Mouse (Mus musculus) stomach, embryonic 15.5 days (tissue): ENCODE results near the gene Ndufb2. TPM values are rescaled to one million over a fixed set of nuclear protein-coding genes. Genes with fewer than 3 reads are reported as not detected.

Source experiments
- ATAC-seq: fragments of 200-750 bp; cut with Nextera tagmentation; 2 replicates; pipeline ENCODE4 v1.8.0; 2017; ENCODE audit warnings: low read depth, moderate number of reproducible peaks, moderate TSS enrichment; ENCODE audit not compliant: insufficient read depth, low FRiP score
- H3K27ac ChIP-seq: fragments of 300-500 bp; sonication (generic); 2 replicates; pipeline ENCODE4 v1.5.1; 2015; ENCODE audit warnings: mild to moderate bottlenecking, inconsistent platforms
- H3K27me3 ChIP-seq: fragments of 300-500 bp; sonication (generic); replicated peaks from 2 replicates; pipeline ENCODE4 v1.6.1; 2015; ENCODE audit warnings: inconsistent platforms
- H3K36me3 ChIP-seq: fragments of 300-500 bp; sonication (generic); 2 replicates; pipeline ENCODE4 v1.6.1; 2015; ENCODE audit warnings: inconsistent platforms
- H3K4me1 ChIP-seq: fragments of 300-500 bp; sonication (generic); 2 replicates; pipeline ENCODE4 v1.6.1; 2015; ENCODE audit warnings: inconsistent platforms
- H3K4me2 ChIP-seq: fragments of 300-500 bp; sonication (generic); 2 replicates; pipeline ENCODE4 v1.6.1; 2015; ENCODE audit warnings: mild to moderate bottlenecking, inconsistent platforms
- H3K4me3 ChIP-seq: fragments of 300-500 bp; sonication (generic); replicated peaks from 2 replicates; pipeline ENCODE4 v1.5.1; 2015; ENCODE audit warnings: inconsistent platforms
- H3K9ac ChIP-seq: fragments of 300-500 bp; sonication (generic); 2 replicates; pipeline ENCODE4 v1.6.1; 2015; ENCODE audit warnings: inconsistent platforms
- H3K9me3 ChIP-seq: fragments of 300-500 bp; sonication (generic); 2 replicates; pipeline ENCODE4 v1.6.1; 2016; ENCODE audit warnings: inconsistent platforms
- WGBS: fragments of 180-500 bp; shearing (Covaris S2); methylation state at CpG from one replicate; pipeline ENCODE4 v1.1.7; 2015; 5-methylcytosine and 5-hydroxymethylcytosine counted together
- polyA plus RNA-seq: library from polyadenylated mRNA; unstranded; fragments of >200 nt; fragmentation: Nextera tagmentation; extraction: Ambion mirVana; gene quantifications from 2 replicates; pipeline ENCODE4 v1.2.1, GENCODE M21; 2015

Gene Ndufb2
- 342 and 384 TPM in 2 replicates for polyA plus RNA-seq

- peak; percentile 97 for ATAC-seq
- Histone ChIP-seq H3K27ac (peak within 1 kb of the TSS; percentile 90), H3K9me3 (no peaks in the 10 kb centered on the region), H3K4me3 (peak within 1 kb of the TSS; percentile 84), H3K4me2 (peak within 1 kb of the TSS; percentile 70), H3K4me1 (peaks cover 6% of the 10 kb centered on the region), H3K9ac (peak within 1 kb of the TSS; percentile 73), H3K36me3 (peaks cover 3% of the 10 kb centered on the region), H3K27me3 (no peaks in the 10 kb centered on the region)
- WGBS: under 1% methylated on average over 56 of the region's 56 CpGs
Observed at GRCm38 (mm10) chr6:39592401-39593214, at the start of gene Ndufb2. Gene Ndufb2 (plus strand): TSS chr6:39592574.

- H3K9me3 ChIP-seq: no peaks in the 10 kb centered on the region
- no peak overlapping the region for H3K9ac ChIP-seq
- H3K4me2 ChIP-seq: peak overlapping the region; percentile 33
- H3K4me3 ChIP-seq: no peak overlapping the region
- H3K27me3 ChIP-seq: no peaks in the 10 kb centered on the region
- no peaks in the 10 kb centered on the region for H3K36me3 ChIP-seq
- 16% methylated on average over 15 of the region's 15 CpGs for WGBS
- peaks cover 38% of the 10 kb centered on the region for H3K4me1 ChIP-seq
- peak overlapping the region; percentile 67 for H3K27ac ChIP-seq
- ATAC-seq: peak; percentile 88
Observed at GRCm38 (mm10) chr6:39542631-39543597, 49.5 kb upstream of the Ndufb2 start.

GRCm38 (mm10) chr6:39543769-39544420 is 48.5 kb upstream of the Ndufb2 start:
- Histone ChIP-seq H3K4me3 (no peak overlapping the region), H3K27ac (peak overlapping the region; percentile 67), H3K27me3 (no peaks in the 10 kb centered on the region), H3K9ac (no peak overlapping the region), H3K9me3 (no peaks in the 10 kb centered on the region), H3K36me3 (no peaks in the 10 kb centered on the region), H3K4me1 (peaks cover 28% of the 10 kb centered on the region), H3K4me2 (no peak overlapping the region)
- 38% methylated on average over 15 of the region's 15 CpGs for WGBS
- no peak for ATAC-seq

GRCm38 (mm10) chr6:39545474-39545873 is 46.9 kb upstream of the Ndufb2 start:
- H3K9ac ChIP-seq: no peak overlapping the region
- H3K27ac ChIP-seq: no peak overlapping the region
- H3K9me3 ChIP-seq: no peaks in the 10 kb centered on the region
- H3K4me2 ChIP-seq: no peak overlapping the region
- ATAC-seq: no peak
- 86% methylated on average over 7 of the region's 7 CpGs for WGBS
- no peaks in the 10 kb centered on the region for H3K36me3 ChIP-seq
- H3K4me3 ChIP-seq: no peak overlapping the region
- peaks cover 19% of the 10 kb centered on the region for H3K4me1 ChIP-seq
- no peaks in the 10 kb centered on the region for H3K27me3 ChIP-seq

- H3K9me3 ChIP-seq: no peaks in the 10 kb centered on the region
- H3K9ac ChIP-seq: no peak overlapping the region
- no peak overlapping the region for H3K4me3 ChIP-seq
- peaks cover 14% of the 10 kb centered on the region for H3K4me1 ChIP-seq
- 69% methylated on average over 5 of the region's 5 CpGs for WGBS
- H3K4me2 ChIP-seq: no peak overlapping the region
- no peak for ATAC-seq
- H3K27me3 ChIP-seq: no peaks in the 10 kb centered on the region
- H3K27ac ChIP-seq: no peak overlapping the region
- no peaks in the 10 kb centered on the region for H3K36me3 ChIP-seq
Observed at GRCm38 (mm10) chr6:39548030-39548429, 44.3 kb upstream of the Ndufb2 start.

GRCm38 (mm10) chr6:39551981-39552636 is 40.3 kb upstream of the Ndufb2 start:
- no peaks in the 10 kb centered on the region for H3K36me3 ChIP-seq
- WGBS: 62% methylated on average over 8 of the region's 8 CpGs
- H3K9ac ChIP-seq: no peak overlapping the region
- no peak overlapping the region for H3K27ac ChIP-seq
- H3K4me1 ChIP-seq: peaks cover 18% of the 10 kb centered on the region
- no peaks in the 10 kb centered on the region for H3K27me3 ChIP-seq
- H3K4me2 ChIP-seq: no peak overlapping the region
- H3K9me3 ChIP-seq: no peaks in the 10 kb centered on the region
- ATAC-seq: no peak
- H3K4me3 ChIP-seq: no peak overlapping the region

GRCm38 (mm10) chr6:39554888-39555647 is 37.3 kb upstream of the Ndufb2 start:
- Histone ChIP-seq H3K27ac (peak overlapping the region; percentile 41), H3K27me3 (no peaks in the 10 kb centered on the region), H3K9me3 (no peaks in the 10 kb centered on the region), H3K4me2 (peak overlapping the region; percentile 75), H3K9ac (no peak overlapping the region), H3K4me1 (peaks cover 31% of the 10 kb centered on the region), H3K4me3 (0 out of 2 replicates have a peak overlapping the region, but pooled peaks have one; percentile 5), H3K36me3 (no peaks in the 10 kb centered on the region)
- WGBS: 49% methylated on average over 12 of the region's 12 CpGs
- ATAC-seq: no peak

GRCm38 (mm10) chr6:39555648-39555945 is 36.8 kb upstream of the Ndufb2 start:
- no peak overlapping the region for H3K9ac ChIP-seq
- no peak overlapping the region for H3K4me3 ChIP-seq
- ATAC-seq: no peak
- peaks cover 31% of the 10 kb centered on the region for H3K4me1 ChIP-seq
- peak overlapping the region; percentile 75 for H3K4me2 ChIP-seq
- no peak overlapping the region for H3K27ac ChIP-seq
- WGBS: 75% methylated on average over 2 of the region's 2 CpGs
- no peaks in the 10 kb centered on the region for H3K27me3 ChIP-seq
- H3K9me3 ChIP-seq: no peaks in the 10 kb centered on the region
- H3K36me3 ChIP-seq: no peaks in the 10 kb centered on the region

GRCm38 (mm10) chr6:39556900-39557659 is 35.3 kb upstream of the Ndufb2 start:
- peak overlapping the region; percentile 75 for H3K4me2 ChIP-seq
- no peaks in the 10 kb centered on the region for H3K27me3 ChIP-seq
- H3K27ac ChIP-seq: peak overlapping the region; percentile 90
- under 1% methylated on average over 51 of the region's 54 CpGs for WGBS
- ATAC-seq: peak; percentile 58; the same call in 1 of the 2 replicates
- no peaks in the 10 kb centered on the region for H3K9me3 ChIP-seq
- peak overlapping the region; percentile 78 for H3K9ac ChIP-seq
- peaks cover 31% of the 10 kb centered on the region for H3K4me1 ChIP-seq
- no peaks in the 10 kb centered on the region for H3K36me3 ChIP-seq
- H3K4me3 ChIP-seq: peak overlapping the region; percentile 82

GRCm38 (mm10) chr6:39557723-39558261 is 34.6 kb upstream of the Ndufb2 start, which contains the start of gene Dennd2a:
Gene Dennd2a (minus strand): TSS chr6:39557867.
- no peaks in the 10 kb centered on the region for H3K27me3 ChIP-seq
- H3K9ac ChIP-seq: peak within 1 kb of the TSS; percentile 78
- peaks cover 29% of the 10 kb centered on the region for H3K4me1 ChIP-seq
- no peaks in the 10 kb centered on the region for H3K36me3 ChIP-seq
- peak; percentile 88 for ATAC-seq
- peak within 1 kb of the TSS; percentile 82 for H3K4me3 ChIP-seq
- peak within 1 kb of the TSS; percentile 75 for H3K4me2 ChIP-seq
- H3K27ac ChIP-seq: peak within 1 kb of the TSS; percentile 90
- under 1% methylated on average over 46 of the region's 50 CpGs for WGBS
- H3K9me3 ChIP-seq: no peaks in the 10 kb centered on the region
